Comparison of ENCODE assay signal across 23 mouse cellular contexts in the genomic region with DNA sequence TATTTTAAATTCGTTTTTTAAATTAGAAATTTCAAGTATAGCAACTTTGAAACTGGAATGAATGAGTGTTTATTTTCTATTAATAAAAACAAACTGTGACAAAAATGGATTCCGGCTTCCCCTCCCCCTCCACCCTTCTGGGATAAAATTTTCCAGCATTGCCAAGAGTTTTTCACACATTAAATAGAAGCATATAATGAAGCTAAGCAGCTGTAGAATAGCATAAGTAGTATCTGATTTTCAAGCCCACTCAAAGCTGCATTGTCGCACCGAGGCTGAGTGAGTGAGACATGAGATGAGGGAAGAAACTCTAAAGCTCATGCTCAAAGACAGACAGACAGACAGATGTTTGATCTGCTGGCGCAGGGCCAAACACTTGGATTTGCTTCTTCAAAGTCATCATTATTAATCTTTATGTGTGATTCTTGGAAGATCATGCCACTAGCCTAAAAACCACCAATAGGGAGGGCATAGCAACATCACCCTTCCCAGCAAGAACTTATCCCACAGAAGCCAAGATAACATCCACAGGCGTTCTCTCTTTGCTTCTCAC. TPM values are rescaled to one million over a fixed set of nuclear protein-coding genes. Genes with fewer than 3 reads are reported as not detected.
DNase-seq lines count a peak whose midpoint lies in the region; ATAC-seq and TF ChIP-seq lines count a peak whose summit lies in the region.
"Had no signal": no experiment of that assay in that cellular context is flagged by ENCODE, and none has a peak within 500 bp of the region (broad histone marks: within the 10 kb centered on the region; RNA-seq: fewer than 3 reads in every experiment).

No protein-coding gene starts in this region.

- 0 out of 2 replicates have a peak overlapping the region, but pooled peaks have one; percentile 5 for H3K27ac ChIP-seq in forebrain, embryonic 14.5 days (ENCODE audit: low read depth, low read length)
- no peak overlapping the region for H3K27ac ChIP-seq in forebrain, embryonic 11.5 days (ENCODE audit: low read depth, low read length)
- H3K27ac ChIP-seq in layer of hippocampus, adult 2 months, result peak overlapping the region; percentile 2; the same call in 1 of the 2 replicates
- no peak overlapping the region; the same call in 1 of the 2 replicates for H3K27ac ChIP-seq in lung, embryonic 14.5 days (ENCODE audit: low read depth)
- H3K27ac ChIP-seq: heart, embryonic 15.5 days; hindbrain, embryonic 15.5 days; liver, embryonic 13.5 days had no signal

- TF ChIP-seq POLR2A in brain, embryonic 14.5 days (IDR thresholded peaks at IDR 0.05; ENCODE audit: borderline replicate concordance, extremely low read depth, insufficient read depth, insufficient read length, poor library complexity, severe bottlenecking), result no peak

- TF ChIP-seq CTCF in layer of hippocampus, adult 2 months (conservative IDR thresholded peaks at IDR 0.05), result no peak
- TF ChIP-seq CTCF in lung, embryonic 14.5 days (IDR thresholded peaks at IDR 0.05; ENCODE audit: low read depth), result no peak
- no peak for TF ChIP-seq CTCF in brain, embryonic 14.5 days (IDR thresholded peaks at IDR 0.05; ENCODE audit: borderline replicate concordance, extremely low read depth, insufficient read depth, insufficient read length)

- 0 out of 2 replicates have a peak, but pooled peaks have one; percentile 35 for ATAC-seq in forebrain, embryonic 14.5 days
- ATAC-seq in forebrain, embryonic 11.5 days (replicated peaks; ENCODE audit: low FRiP score), result no peak
- no peak for ATAC-seq in lung, embryonic 14.5 days (ENCODE audit: insufficient read depth)
- ATAC-seq: inflammation-experienced regulatory T-cells, adult 6 months; midbrain, embryonic 16.5 days; Patski had no signal

- no peak overlapping the region for H3K4me2 ChIP-seq in forebrain, embryonic 14.5 days (ENCODE audit: low read length)
- H3K4me2 ChIP-seq in forebrain, embryonic 11.5 days (ENCODE audit: low read depth, low read length, severe bottlenecking), result no peak overlapping the region
- no peak overlapping the region for H3K4me2 ChIP-seq in lung, embryonic 14.5 days
- H3K4me2 ChIP-seq: heart, embryonic 15.5 days; hindbrain, embryonic 15.5 days; liver, embryonic 13.5 days; midbrain, embryonic 11.5 days had no signal

- DNase-seq in forebrain, embryonic 14.5 days (ENCODE audit: low spot score), result peak; percentile 73
- no peak for DNase-seq in forebrain, embryonic 11.5 days (ENCODE audit: low spot score)
- peak; percentile 41 to 47 for DNase-seq in layer of hippocampus, adult 2 months (ENCODE audit: low spot score in 2 of 2)
- no peak for DNase-seq in layer of hippocampus, adult 9-10 months (ENCODE audit: low spot score)
- peak; percentile 68 for DNase-seq in lung, embryonic 14.5 days
- DNase-seq in lung, postnatal 36 days, result no peak
- peak; percentile 62 for DNase-seq in brain, embryonic 14.5 days (ENCODE audit: low read depth)
- DNase-seq in embryo, embryonic 10.5 days (ENCODE audit: low spot score), result no peak
- DNase-seq: adrenal gland, postnatal 14 days; cerebellum, adult 18-20 months; cerebellum, postnatal 14 days; kidney, adult 11 months; kidney, postnatal 14 days; liver, embryonic 13.5 days; lung, adult 18-20 months; right cerebral cortex, postnatal 4 days; thymus, postnatal 4 days had no signal

- 67% methylated on average over 6 of the region's 6 CpGs for WGBS in forebrain, embryonic 14.5 days
- 79% methylated on average over 6 of the region's 6 CpGs for WGBS in forebrain, embryonic 11.5 days
- 64% methylated on average over 6 of the region's 6 CpGs for WGBS in lung, embryonic 14.5 days

- no peaks in the 10 kb centered on the region for H3K4me1 ChIP-seq in forebrain, embryonic 14.5 days (ENCODE audit: control insufficient read depth, insufficient read depth, low read length)
- no peaks in the 10 kb centered on the region for H3K4me1 ChIP-seq in forebrain, embryonic 11.5 days (replicated peaks; ENCODE audit: control insufficient read depth, insufficient read depth, low read length)
- 0 out of 2 replicates have a peak, but pooled peaks cover 2% of the 10 kb centered on the region for H3K4me1 ChIP-seq in lung, embryonic 14.5 days (ENCODE audit: insufficient read depth)
- H3K4me1 ChIP-seq: hindbrain, embryonic 15.5 days; liver, embryonic 13.5 days had no signal

- no peak overlapping the region for H3K9ac ChIP-seq in forebrain, embryonic 14.5 days (ENCODE audit: low read length)
- no peak overlapping the region for H3K9ac ChIP-seq in forebrain, embryonic 11.5 days (ENCODE audit: low read length)
- H3K9ac ChIP-seq in lung, embryonic 14.5 days, result no peak overlapping the region
- H3K9ac ChIP-seq: heart, embryonic 15.5 days; hindbrain, embryonic 15.5 days; liver, embryonic 13.5 days had no signal

- no peaks in the 10 kb centered on the region for H3K9me3 ChIP-seq in forebrain, embryonic 14.5 days (replicated peaks; ENCODE audit: control insufficient read depth, low read length)
- no peaks in the 10 kb centered on the region for H3K9me3 ChIP-seq in forebrain, embryonic 11.5 days (ENCODE audit: control insufficient read depth, low read length)
- no peaks in the 10 kb centered on the region for H3K9me3 ChIP-seq in lung, embryonic 14.5 days (ENCODE audit: low read depth, low read length)
- H3K9me3 ChIP-seq: heart, embryonic 15.5 days; hindbrain, embryonic 15.5 days; liver, embryonic 13.5 days had no signal

- peaks cover 83% of the 10 kb centered on the region for H3K36me3 ChIP-seq in forebrain, embryonic 14.5 days (ENCODE audit: control insufficient read depth, insufficient read depth, low read length)
- peaks cover 10% of the 10 kb centered on the region; the same call in 1 of the 2 replicates for H3K36me3 ChIP-seq in forebrain, embryonic 11.5 days (ENCODE audit: control insufficient read depth, insufficient read depth, low read length)
- H3K36me3 ChIP-seq in lung, embryonic 14.5 days (ENCODE audit: insufficient read depth), result peaks cover 61% of the 10 kb centered on the region

- H3K4me3 ChIP-seq in forebrain, embryonic 14.5 days (ENCODE audit: low read depth, low read length), result no peak overlapping the region
- no peak overlapping the region for H3K4me3 ChIP-seq in forebrain, embryonic 11.5 days (ENCODE audit: low read depth, low read length)
- H3K4me3 ChIP-seq in layer of hippocampus, adult 2 months, result no peak overlapping the region
- H3K4me3 ChIP-seq in lung, embryonic 14.5 days (ENCODE audit: low read depth, low read length), result no peak overlapping the region
- H3K4me3 ChIP-seq: heart, embryonic 15.5 days; hindbrain, embryonic 15.5 days; liver, embryonic 13.5 days had no signal

- H3K27me3 ChIP-seq in forebrain, embryonic 14.5 days (replicated peaks; ENCODE audit: control insufficient read depth, insufficient read depth, low read length), result no peaks in the 10 kb centered on the region
- no peaks in the 10 kb centered on the region for H3K27me3 ChIP-seq in forebrain, embryonic 11.5 days (ENCODE audit: control insufficient read depth, insufficient read depth, low read length)
- H3K27me3 ChIP-seq in lung, embryonic 14.5 days (ENCODE audit: insufficient read depth, low read length), result no peaks in the 10 kb centered on the region
- H3K27me3 ChIP-seq: heart, embryonic 15.5 days; hindbrain, embryonic 15.5 days; liver, embryonic 13.5 days; Patski had no signal

RNA-seq across cellular contexts. Expression of gene Mest, which starts 25.1 kb away (rescaled TPM):
- 409 and 464 TPM in 2 replicates for polyA plus RNA-seq in forebrain, embryonic 14.5 days (2014; fragmentation: Nextera tagmentation; extraction: Ambion mirVana)
- 1,661 and 1,678 TPM in 2 replicates for polyA plus RNA-seq in forebrain, embryonic 11.5 days (2014; fragmentation: Nextera tagmentation; extraction: Ambion mirVana)
- total RNA-seq in layer of hippocampus, adult 2 months (2021), result 10 to 100 TPM; 45.2 to 47.5 TPM
- polyA plus RNA-seq in lung, embryonic 14.5 days (2014; fragmentation: Nextera tagmentation; extraction: Ambion mirVana), result 1,596 and 1,677 TPM in 2 replicates
- 533 and 604 TPM in 2 replicates for polyA plus RNA-seq in brain, embryonic 14.5 days (2012; rRNA removed)

RNA-seq across cellular contexts. Expression of gene Cep41, which starts 54.9 kb away (rescaled TPM):
- 15.6 and 16.6 TPM in 2 replicates for polyA plus RNA-seq in forebrain, embryonic 14.5 days (2014; fragmentation: Nextera tagmentation; extraction: Ambion mirVana)
- 21.6 and 24.1 TPM in 2 replicates for polyA plus RNA-seq in forebrain, embryonic 11.5 days (2014; fragmentation: Nextera tagmentation; extraction: Ambion mirVana)
- 1 to 10 TPM; 7.3 to 7.7 TPM for total RNA-seq in layer of hippocampus, adult 2 months (2021)
- polyA plus RNA-seq in lung, embryonic 14.5 days (2014; fragmentation: Nextera tagmentation; extraction: Ambion mirVana), result 11.6 and 12.8 TPM in 2 replicates
- 16.1 and 19.5 TPM in 2 replicates for polyA plus RNA-seq in brain, embryonic 14.5 days (2012; rRNA removed)

Comparison
In these comparisons a context has a peak if more than half of its experiments do, and no peak if none do; other contexts are left out.
1. DNase-seq: peak in forebrain, embryonic 14.5 days (single experiment), layer of hippocampus, adult 2 months (2 of 2), lung, embryonic 14.5 days (single experiment) and brain, embryonic 14.5 days (single experiment); none in forebrain, embryonic 11.5 days (single experiment), layer of hippocampus, adult 9-10 months (single experiment), lung, postnatal 36 days (single experiment) and embryo, embryonic 10.5 days (single experiment).
2. H3K27ac ChIP-seq: peak in forebrain, embryonic 14.5 days (single experiment) and layer of hippocampus, adult 2 months (single experiment); none in forebrain, embryonic 11.5 days (single experiment) and lung, embryonic 14.5 days (single experiment).